Comparison of ENCODE assay signal across 10 mouse cellular contexts in the genomic region with DNA sequence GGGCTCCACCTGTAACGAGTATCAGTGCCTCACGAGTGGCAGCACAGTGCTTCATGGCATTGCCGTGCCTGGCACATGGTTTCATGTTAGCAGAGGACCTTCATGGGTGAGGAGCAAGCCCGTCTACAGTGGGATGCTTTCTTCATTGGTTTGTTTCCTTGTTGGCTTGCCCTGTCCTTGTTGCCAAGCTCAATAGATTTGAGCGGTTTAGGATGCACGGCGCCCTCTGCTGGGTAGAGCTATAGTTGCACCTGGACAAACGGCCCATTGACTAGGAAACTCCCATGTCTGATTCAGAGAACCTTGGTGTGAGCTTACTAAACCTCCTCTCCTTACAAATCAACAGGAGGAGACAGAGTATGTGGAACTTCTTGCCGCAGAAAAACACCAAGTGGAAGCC. TPM values are rescaled to one million over a fixed set of nuclear protein-coding genes. Genes with fewer than 3 reads are reported as not detected.
DNase-seq lines count a peak whose midpoint lies in the region; ATAC-seq lines count a peak whose summit lies in the region.
"Had no signal": no experiment of that assay in that cellular context is flagged by ENCODE, and none has a peak within 500 bp of the region (broad histone marks: within the 10 kb centered on the region; RNA-seq: fewer than 3 reads in every experiment).

No protein-coding gene starts in this region.

- H3K27me3 ChIP-seq in forebrain, embryonic 10.5 days (ENCODE audit: poor library complexity, severe bottlenecking): no peaks in the 10 kb centered on the region
- H3K27me3 ChIP-seq in forebrain, embryonic 12.5 days: no peaks in the 10 kb centered on the region
- no peaks in the 10 kb centered on the region for H3K27me3 ChIP-seq in splenic B cell, adult 2 months (ENCODE audit: control insufficient read depth, insufficient read depth, low read length, poor library complexity, severe bottlenecking)
- H3K27me3 ChIP-seq: midbrain, embryonic 12.5 days; Patski had no signal

- no peak for ATAC-seq in forebrain, embryonic 12.5 days (ENCODE audit: low FRiP score)
- ATAC-seq: Patski had no signal

- H3K4me2 ChIP-seq in forebrain, embryonic 12.5 days: no peak overlapping the region
- H3K4me2 ChIP-seq: midbrain, embryonic 12.5 days had no signal

- peak; percentile 77 for DNase-seq in forebrain, embryonic 10.5 days (ENCODE audit: extremely low spot score, low spot score)
- DNase-seq in R1 (ENCODE audit: low read depth, low spot score): peak; percentile 87
- DNase-seq in cerebellum, postnatal 25 days: peak; percentile 84 to 86
- DNase-seq in heart, adult 9 months (ENCODE audit: low spot score in 2 of 2): peak; percentile 41 to 70
- peak; percentile 37 for DNase-seq in left cerebral cortex, adult 11 months (ENCODE audit: low spot score)
- peak; percentile 55 to 69 for DNase-seq in monocyte, adult 2 months (ENCODE audit: low read depth in 1 of 2, low spot score in 2 of 2)
- DNase-seq in splenic B cell, adult 2 months (ENCODE audit: low read depth, low spot score): peak; percentile 86

- no peaks in the 10 kb centered on the region for H3K9me3 ChIP-seq in forebrain, embryonic 10.5 days
- H3K9me3 ChIP-seq in forebrain, embryonic 12.5 days: no peaks in the 10 kb centered on the region
- H3K9me3 ChIP-seq: midbrain, embryonic 12.5 days had no signal

- H3K4me1 ChIP-seq in forebrain, embryonic 10.5 days: peaks cover 11% of the 10 kb centered on the region
- H3K4me1 ChIP-seq in forebrain, embryonic 12.5 days: peaks cover 13% of the 10 kb centered on the region

- no peak overlapping the region for H3K9ac ChIP-seq in forebrain, embryonic 12.5 days
- H3K9ac ChIP-seq: midbrain, embryonic 12.5 days had no signal

- peaks cover 58% of the 10 kb centered on the region for H3K36me3 ChIP-seq in forebrain, embryonic 10.5 days (replicated peaks)
- H3K36me3 ChIP-seq in forebrain, embryonic 12.5 days (replicated peaks): peaks cover 50% of the 10 kb centered on the region
- no peaks in the 10 kb centered on the region for H3K36me3 ChIP-seq in splenic B cell, adult 2 months (ENCODE audit: control insufficient read depth, insufficient read depth, low read length, poor library complexity, severe bottlenecking)

- WGBS in forebrain, embryonic 10.5 days: 29% methylated on average over 9 of the region's 9 CpGs
- 32% methylated on average over 9 of the region's 9 CpGs for WGBS in forebrain, embryonic 12.5 days

- H3K27ac ChIP-seq in forebrain, embryonic 10.5 days: no peak overlapping the region
- no peak overlapping the region for H3K27ac ChIP-seq in forebrain, embryonic 12.5 days
- H3K27ac ChIP-seq: midbrain, embryonic 12.5 days had no signal

- H3K4me3 ChIP-seq in forebrain, embryonic 10.5 days: no peak overlapping the region
- no peak overlapping the region for H3K4me3 ChIP-seq in forebrain, embryonic 12.5 days (replicated peaks)
- H3K4me3 ChIP-seq: midbrain, embryonic 12.5 days had no signal

RNA-seq across cellular contexts. Expression of a gene that starts 4.4 kb away (rescaled TPM):
- 34.0 and 34.5 TPM in 2 replicates for polyA plus RNA-seq in forebrain, embryonic 10.5 days (2016; fragmentation: Nextera tagmentation; extraction: Ambion mirVana)
- 38.8 and 45.8 TPM in 2 replicates for polyA plus RNA-seq in forebrain, embryonic 12.5 days (2016; fragmentation: Nextera tagmentation; extraction: Ambion mirVana)

RNA-seq across cellular contexts. Expression of a gene that starts 4.4 kb away (rescaled TPM):
- 24.6 and 26.9 TPM in 2 replicates for polyA plus RNA-seq in forebrain, embryonic 10.5 days (2016; fragmentation: Nextera tagmentation; extraction: Ambion mirVana)
- polyA plus RNA-seq in forebrain, embryonic 12.5 days (2016; fragmentation: Nextera tagmentation; extraction: Ambion mirVana): 32.4 and 33.1 TPM in 2 replicates

RNA-seq across cellular contexts. Expression of a gene that starts 38.4 kb away (rescaled TPM):
- 0.16 TPM in 1 of 2 replicates, not detected in the other for polyA plus RNA-seq in forebrain, embryonic 10.5 days (2016; fragmentation: Nextera tagmentation; extraction: Ambion mirVana)
- polyA plus RNA-seq in forebrain, embryonic 12.5 days (2016; fragmentation: Nextera tagmentation; extraction: Ambion mirVana): 0.13 TPM in 1 of 2 replicates, not detected in the other

RNA-seq across cellular contexts. Expression of a gene that starts 46.2 kb away (rescaled TPM):
- 208 and 215 TPM in 2 replicates for polyA plus RNA-seq in forebrain, embryonic 10.5 days (2016; fragmentation: Nextera tagmentation; extraction: Ambion mirVana)
- polyA plus RNA-seq in forebrain, embryonic 12.5 days (2016; fragmentation: Nextera tagmentation; extraction: Ambion mirVana): 200 and 203 TPM in 2 replicates

Comparison
In these comparisons a context has a peak if more than half of its experiments do, and no peak if none do; other contexts are left out.
1. DNase-seq: peak in every context shown above with its lines; median percentile 87 in R1; 86 in splenic B cell, adult 2 months; 85 in cerebellum, postnatal 25 days; 77 in forebrain, embryonic 10.5 days; 62 in monocyte, adult 2 months; 56 in heart, adult 9 months; 37 in left cerebral cortex, adult 11 months.